Mouse (Mus musculus) thymus, postnatal 25 days (tissue): ENCODE data around the gene Trim9.

Source experiments
- DNase-seq: peaks from one replicate; pipeline ENCODE4 v3.0.0; 2022

The Trim9 gene

DNA sequence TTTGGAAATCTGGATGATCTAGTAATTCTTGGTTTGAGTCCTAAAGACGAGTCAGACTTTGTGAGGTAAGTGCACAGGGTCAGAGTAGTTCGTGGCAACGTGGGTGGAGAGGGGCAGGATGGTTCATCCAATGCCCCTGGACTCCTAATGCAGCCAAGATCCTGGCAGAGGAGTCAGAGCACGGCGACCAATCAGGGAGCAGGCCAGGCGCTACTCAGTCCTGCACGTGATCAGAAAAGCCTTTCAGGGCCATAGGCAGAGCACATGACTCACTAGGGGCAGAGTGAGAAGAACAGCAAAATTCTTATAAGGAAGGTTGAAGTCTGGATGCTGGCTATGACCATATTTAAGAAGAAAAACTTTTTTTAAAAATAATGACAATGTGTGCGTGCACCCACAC is 143.0 kb downstream of the Trim9 start:
- no peak for DNase-seq

DNA sequence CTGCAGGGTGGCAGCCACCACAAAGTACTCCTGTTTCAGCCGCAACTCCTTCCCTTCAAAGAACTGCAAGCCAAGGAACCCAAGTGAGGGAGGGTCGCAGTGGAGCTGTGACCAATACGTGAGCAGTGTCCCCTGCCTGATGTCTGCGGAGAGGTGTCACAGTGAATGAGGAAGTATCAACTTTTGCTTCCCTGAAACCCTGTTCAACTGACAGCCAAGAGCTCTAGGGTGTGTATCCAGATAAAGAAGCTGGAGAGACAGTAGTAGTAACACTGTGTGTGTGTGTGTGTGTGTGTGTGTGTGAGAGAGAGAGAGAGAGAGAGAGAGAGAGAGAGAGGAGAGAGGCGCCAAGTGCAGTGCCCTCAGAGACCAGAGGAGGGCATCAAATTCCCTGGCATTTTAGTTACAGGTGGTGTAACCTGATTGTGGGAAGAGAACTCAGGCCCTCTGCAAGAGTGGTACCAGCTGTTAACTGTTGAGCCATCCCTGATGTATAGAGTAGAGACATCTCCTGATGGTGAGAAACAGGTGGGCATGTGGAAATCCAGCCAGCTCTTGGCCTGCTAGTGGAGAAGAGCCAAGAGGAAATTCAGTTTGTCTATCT is 145.4 kb downstream of the Trim9 start:
- no peak for DNase-seq

DNA sequence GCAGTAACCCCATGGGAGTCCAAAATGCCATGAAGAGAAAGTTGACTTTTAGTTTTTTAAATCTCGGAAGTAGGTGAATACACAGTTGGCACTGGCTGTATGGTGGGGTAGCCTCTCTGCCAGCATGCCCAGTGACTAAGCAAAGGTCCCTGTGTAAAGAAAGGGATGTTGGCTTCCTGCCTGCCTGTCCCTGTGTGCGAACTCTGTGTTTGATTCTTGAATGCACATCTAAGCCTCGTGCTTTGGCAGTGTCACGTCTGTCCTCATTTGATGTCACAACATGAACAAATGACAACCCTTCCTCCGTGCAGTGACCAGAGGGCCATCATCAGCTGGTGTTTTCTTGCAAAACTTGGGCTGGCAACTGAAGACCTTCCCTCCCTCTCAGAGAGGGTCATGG is 151.1 kb downstream of the Trim9 start:
- DNase-seq, result no peak

DNA sequence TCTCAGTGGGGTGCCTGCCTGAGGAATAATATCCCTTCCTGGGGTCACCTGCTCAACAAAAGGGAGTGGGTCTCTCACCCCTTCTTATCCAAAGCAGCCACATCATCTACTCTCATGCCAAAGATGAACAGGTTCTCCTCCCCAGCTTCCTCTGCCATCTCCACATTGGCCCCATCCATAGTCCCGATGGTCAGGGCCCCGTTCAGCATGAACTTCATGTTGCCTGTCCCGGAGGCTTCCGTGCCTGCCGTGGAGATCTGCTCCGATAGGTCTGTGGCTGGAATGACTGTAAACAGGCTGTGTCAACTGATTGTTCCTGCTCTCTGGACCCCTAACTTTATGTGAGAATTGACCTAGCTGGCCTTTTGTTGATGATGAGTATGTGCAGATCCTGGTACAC is 152.0 kb downstream of the Trim9 start:
- DNase-seq, result no peak
